Comparison of ENCODE assay signal across 7 mouse cellular contexts in the genomic region with DNA sequence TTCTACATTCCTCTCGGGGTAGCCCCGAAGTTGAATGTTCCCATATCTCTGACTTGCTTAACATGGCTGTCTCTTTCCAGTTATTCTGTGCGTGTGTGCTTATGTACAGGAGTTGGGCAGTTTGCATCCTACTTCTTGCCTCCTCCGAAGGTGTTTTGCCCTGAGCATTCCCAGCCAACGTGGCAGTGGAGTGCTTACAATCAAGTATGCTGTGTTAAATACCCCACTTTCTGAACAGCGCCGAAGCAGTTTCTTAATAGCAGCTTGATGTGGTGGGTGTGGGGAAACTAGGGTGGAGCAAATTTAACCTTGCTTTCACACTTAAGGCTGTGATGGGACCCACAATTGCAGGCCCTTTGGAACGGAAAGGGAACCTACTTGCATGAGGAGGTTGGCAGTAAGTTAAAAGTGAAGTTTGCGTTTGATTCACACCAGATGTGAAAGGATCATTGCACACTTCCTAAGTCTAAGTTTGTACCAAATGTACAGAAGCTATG. TPM values are rescaled to one million over a fixed set of nuclear protein-coding genes. Genes with fewer than 3 reads are reported as not detected.
DNase-seq lines count a peak whose midpoint lies in the region; ATAC-seq and TF ChIP-seq lines count a peak whose summit lies in the region.

No protein-coding gene starts in this region.

- TF ChIP-seq EP300 in stomach, postnatal 0 days (optimal IDR thresholded peaks at IDR 0.05) = no peak

- DNase-seq in testis, postnatal 10 days (ENCODE audit: low spot score) = no peak
- DNase-seq in forebrain, embryonic 14.5 days (ENCODE audit: low spot score) = no peak
- DNase-seq in liver, embryonic 13.5 days = no peak
- DNase-seq in stomach, postnatal 0 days (ENCODE audit: low spot score) = no peak
- no peak for DNase-seq in gastrocnemius, postnatal 14 days

- peaks cover 7% of the 10 kb centered on the region for H3K4me1 ChIP-seq in testis, adult 2 months (ENCODE audit: control insufficient read depth, insufficient read depth, low read length)
- H3K4me1 ChIP-seq in forebrain, embryonic 14.5 days (ENCODE audit: control insufficient read depth, insufficient read depth, low read length) = peaks cover 8% of the 10 kb centered on the region; the same call in 1 of the 2 replicates
- peaks cover 86% of the 10 kb centered on the region for H3K4me1 ChIP-seq in liver, embryonic 13.5 days (replicated peaks)
- H3K4me1 ChIP-seq in stomach, postnatal 0 days (replicated peaks; ENCODE audit: control insufficient read depth, insufficient read depth) = peaks cover 5% of the 10 kb centered on the region; the same call in 1 of the 2 replicates

- H3K36me3 ChIP-seq in testis, adult 2 months (ENCODE audit: control insufficient read depth, insufficient read depth, low read length) = no peaks in the 10 kb centered on the region
- no peaks in the 10 kb centered on the region for H3K36me3 ChIP-seq in forebrain, embryonic 14.5 days (ENCODE audit: control insufficient read depth, insufficient read depth, low read length)
- H3K36me3 ChIP-seq in liver, embryonic 13.5 days = peaks cover 30% of the 10 kb centered on the region
- no peaks in the 10 kb centered on the region for H3K36me3 ChIP-seq in stomach, postnatal 0 days (ENCODE audit: control insufficient read depth, insufficient read depth, low read length)

- H3K27ac ChIP-seq in testis, adult 2 months (ENCODE audit: control insufficient read depth, insufficient read depth, low read depth, low read length) = no peak overlapping the region
- H3K27ac ChIP-seq in forebrain, embryonic 14.5 days (ENCODE audit: low read depth, low read length) = no peak overlapping the region
- peak overlapping the region; percentile 100 for H3K27ac ChIP-seq in liver, embryonic 13.5 days
- no peak overlapping the region for H3K27ac ChIP-seq in stomach, postnatal 0 days (replicated peaks)

- no peaks in the 10 kb centered on the region for H3K27me3 ChIP-seq in testis, adult 2 months (ENCODE audit: control insufficient read depth, insufficient read depth, low read length)
- H3K27me3 ChIP-seq in forebrain, embryonic 14.5 days (replicated peaks; ENCODE audit: control insufficient read depth, insufficient read depth, low read length) = no peaks in the 10 kb centered on the region
- no peaks in the 10 kb centered on the region for H3K27me3 ChIP-seq in liver, embryonic 13.5 days
- H3K27me3 ChIP-seq in stomach, postnatal 0 days (ENCODE audit: control insufficient read depth, insufficient read depth, low read length) = no peaks in the 10 kb centered on the region

- intact Hi-C loops in gastrocnemius, postnatal 14 days (cut with DNase I; ENCODE audit: low total_unique reads) = loop anchor here (5.0 kb wide), 1 partner anchor 44 kb away; a partner anchor contains a TSS

- WGBS in forebrain, embryonic 14.5 days = 28% methylated on average over 9 of the region's 9 CpGs
- WGBS in liver, embryonic 13.5 days (ENCODE audit: insufficient replicate concordance) = 8% methylated on average over 9 of the region's 9 CpGs
- 19% methylated on average over 9 of the region's 9 CpGs for WGBS in stomach, postnatal 0 days

- ATAC-seq in forebrain, embryonic 14.5 days = no peak
- no peak for ATAC-seq in liver, embryonic 13.5 days (ENCODE audit: low read depth)
- no peak for ATAC-seq in stomach, postnatal 0 days (ENCODE audit: low FRiP score, low TSS enrichment)
- no peak for ATAC-seq in granulocyte monocyte progenitor cell, adult 5-6 weeks (replicated peaks; ENCODE audit: poor library complexity, severe bottlenecking)

- H3K4me2 ChIP-seq in forebrain, embryonic 14.5 days (ENCODE audit: low read length) = peak overlapping the region; percentile 88
- H3K4me2 ChIP-seq in liver, embryonic 13.5 days = peak overlapping the region; percentile 86
- H3K4me2 ChIP-seq in stomach, postnatal 0 days (replicated peaks; ENCODE audit: low read depth) = peak overlapping the region; percentile 89

- no peak overlapping the region; the same call in 1 of the 2 replicates for H3K9ac ChIP-seq in forebrain, embryonic 14.5 days (ENCODE audit: low read length)
- H3K9ac ChIP-seq in liver, embryonic 13.5 days = peak overlapping the region; percentile 100
- peak overlapping the region; percentile 79 for H3K9ac ChIP-seq in stomach, postnatal 0 days (ENCODE audit: low read length)

- TF ChIP-seq CTCF in testis, adult 2 months (IDR thresholded peaks at IDR 0.05; ENCODE audit: control insufficient read depth, insufficient read depth, insufficient replicate concordance, low read depth, low read length) = no peak
- TF ChIP-seq CTCF in stomach, postnatal 0 days (IDR thresholded peaks at IDR 0.05; ENCODE audit: low read depth) = no peak

- no peak for TF ChIP-seq POLR2A in testis, adult 2 months (IDR thresholded peaks at IDR 0.05; ENCODE audit: control insufficient read depth, low read depth, low read length)

- peak overlapping the region; percentile 73 for H3K4me3 ChIP-seq in testis, adult 2 months (ENCODE audit: control insufficient read depth, low read depth, low read length)
- peak overlapping the region; percentile 81 for H3K4me3 ChIP-seq in forebrain, embryonic 14.5 days (ENCODE audit: low read depth, low read length)
- peak overlapping the region; percentile 100 for H3K4me3 ChIP-seq in liver, embryonic 13.5 days (replicated peaks)
- H3K4me3 ChIP-seq in stomach, postnatal 0 days (ENCODE audit: low read depth, low read length) = peak overlapping the region; percentile 94

- no peaks in the 10 kb centered on the region for H3K9me3 ChIP-seq in forebrain, embryonic 14.5 days (replicated peaks; ENCODE audit: control insufficient read depth, low read length)
- H3K9me3 ChIP-seq in liver, embryonic 13.5 days (replicated peaks) = no peaks in the 10 kb centered on the region
- H3K9me3 ChIP-seq in stomach, postnatal 0 days (ENCODE audit: control insufficient read depth, low read length) = no peaks in the 10 kb centered on the region

RNA-seq across cellular contexts. Expression of a gene that starts 1.1 kb away (rescaled TPM):
- polyA plus RNA-seq in testis, adult 2 months (2012; rRNA removed) = 16.7 TPM in 2 replicates
- polyA plus RNA-seq in forebrain, embryonic 14.5 days (2014; fragmentation: Nextera tagmentation; extraction: Ambion mirVana) = 3.3 and 4.0 TPM in 2 replicates
- 58.0 and 64.5 TPM in 2 replicates for polyA plus RNA-seq in liver, embryonic 13.5 days (2015; fragmentation: Nextera tagmentation; extraction: Ambion mirVana)
- 5.7 and 6.7 TPM in 2 replicates for polyA plus RNA-seq in stomach, postnatal 0 days (2015; fragmentation: Nextera tagmentation; extraction: Ambion mirVana)
- total RNA-seq in gastrocnemius, postnatal 14 days (2021) = 1 to 10 TPM; 4.4 to 6.5 TPM
- 127 and 147 TPM in 2 replicates for total RNA-seq in granulocyte monocyte progenitor cell, adult 5-6 weeks (2014; fragmentation: Nextera tagmentation)
- 90.2 and 90.8 TPM in 2 replicates for total RNA-seq in granulocyte monocyte progenitor cell, adult 5-6 weeks (2017)

RNA-seq across cellular contexts. Expression of a gene that starts 27.8 kb away (rescaled TPM):
- 89.5 and 93.1 TPM in 2 replicates for polyA plus RNA-seq in testis, adult 2 months (2012; rRNA removed)
- polyA plus RNA-seq in forebrain, embryonic 14.5 days (2014; fragmentation: Nextera tagmentation; extraction: Ambion mirVana) = 66.5 and 68.0 TPM in 2 replicates
- 33.4 and 39.7 TPM in 2 replicates for polyA plus RNA-seq in liver, embryonic 13.5 days (2015; fragmentation: Nextera tagmentation; extraction: Ambion mirVana)
- 25.0 and 27.2 TPM in 2 replicates for polyA plus RNA-seq in stomach, postnatal 0 days (2015; fragmentation: Nextera tagmentation; extraction: Ambion mirVana)
- total RNA-seq in gastrocnemius, postnatal 14 days (2021) = 10 to 100 TPM; 21.7 to 24.4 TPM
- 75.0 and 78.0 TPM in 2 replicates for total RNA-seq in granulocyte monocyte progenitor cell, adult 5-6 weeks (2014; fragmentation: Nextera tagmentation)
- total RNA-seq in granulocyte monocyte progenitor cell, adult 5-6 weeks (2017) = 71.7 and 77.2 TPM in 2 replicates

RNA-seq across cellular contexts. Expression of a gene that starts 46.6 kb away (rescaled TPM):
- polyA plus RNA-seq in testis, adult 2 months (2012; rRNA removed) = 45.4 and 48.5 TPM in 2 replicates
- polyA plus RNA-seq in forebrain, embryonic 14.5 days (2014; fragmentation: Nextera tagmentation; extraction: Ambion mirVana) = 168 and 174 TPM in 2 replicates
- polyA plus RNA-seq in liver, embryonic 13.5 days (2015; fragmentation: Nextera tagmentation; extraction: Ambion mirVana) = 54.7 and 58.1 TPM in 2 replicates
- 106 and 110 TPM in 2 replicates for polyA plus RNA-seq in stomach, postnatal 0 days (2015; fragmentation: Nextera tagmentation; extraction: Ambion mirVana)
- 10 to 100 TPM; 36.6 to 37.8 TPM for total RNA-seq in gastrocnemius, postnatal 14 days (2021)
- total RNA-seq in granulocyte monocyte progenitor cell, adult 5-6 weeks (2014; fragmentation: Nextera tagmentation) = 66.6 and 71.2 TPM in 2 replicates
- total RNA-seq in granulocyte monocyte progenitor cell, adult 5-6 weeks (2017) = 82.3 and 85.1 TPM in 2 replicates
